Mouse (Mus musculus) midbrain, embryonic 13.5 days (tissue): Measurements from ENCODE around the gene Tmem40. TPM values are rescaled to one million over a fixed set of nuclear protein-coding genes. Genes with fewer than 3 reads are reported as not detected.

Experiments
- ATAC-seq: fragments of 200-750 bp; cut with Nextera tagmentation; 2 replicates; pipeline ENCODE4 v1.8.0; 2017; ENCODE audit warnings: mild to moderate bottlenecking, moderate TSS enrichment, moderate library complexity
- H3K27ac ChIP-seq: fragments of 300-500 bp; sonication (generic); 2 replicates; pipeline ENCODE4 v1.5.1; 2015; ENCODE audit warnings: inconsistent platforms, mild to moderate bottlenecking, moderate library complexity
- H3K27me3 ChIP-seq: fragments of 300-500 bp; sonication (generic); 2 replicates; pipeline ENCODE4 v1.6.1; 2015; ENCODE audit warnings: mild to moderate bottlenecking, inconsistent platforms
- H3K36me3 ChIP-seq: fragments of 300-500 bp; sonication (generic); 2 replicates; pipeline ENCODE4 v1.6.1; 2015; ENCODE audit warnings: mild to moderate bottlenecking, inconsistent platforms
- H3K4me1 ChIP-seq: fragments of 300-500 bp; sonication (generic); replicated peaks from 2 replicates; pipeline ENCODE4 v1.6.1; 2015; ENCODE audit warnings: inconsistent platforms
- H3K4me2 ChIP-seq: fragments of 300-500 bp; sonication (generic); replicated peaks from 2 replicates; pipeline ENCODE4 v1.6.1; 2015; ENCODE audit warnings: moderate library complexity, mild to moderate bottlenecking, inconsistent platforms
- H3K4me3 ChIP-seq: fragments of 300-500 bp; sonication (generic); replicated peaks from 2 replicates; pipeline ENCODE4 v1.5.1; 2015; ENCODE audit warnings: mild to moderate bottlenecking, inconsistent platforms
- H3K9ac ChIP-seq: fragments of 300-500 bp; sonication (generic); replicated peaks from 2 replicates; pipeline ENCODE4 v1.6.1; 2015; ENCODE audit warnings: mild to moderate bottlenecking, inconsistent platforms
- H3K9me3 ChIP-seq: fragments of 300-500 bp; sonication (generic); 2 replicates; pipeline ENCODE4 v1.6.1; 2016; ENCODE audit warnings: mild to moderate bottlenecking, inconsistent platforms
- WGBS: fragments of 180-500 bp; shearing (Covaris S2); methylation state at CpG from one replicate; pipeline ENCODE4 v1.1.7; 2015; 5-methylcytosine and 5-hydroxymethylcytosine counted together
- polyA plus RNA-seq: library from polyadenylated mRNA; unstranded; fragments of >200 nt; fragmentation: Nextera tagmentation; extraction: Ambion mirVana; gene quantifications from 2 replicates; pipeline ENCODE4 v1.2.1, GENCODE M21; 2015

Tmem40 gene
- polyA plus RNA-seq, 1 experiment from 2014 or later = 0.79 TPM

- H3K4me1 ChIP-seq = no peaks in the 10 kb centered on the region
- no peak overlapping the region for H3K9ac ChIP-seq
- no peak overlapping the region for H3K27ac ChIP-seq
- H3K9me3 ChIP-seq = no peaks in the 10 kb centered on the region
- no peaks in the 10 kb centered on the region for H3K36me3 ChIP-seq
- no peaks in the 10 kb centered on the region for H3K27me3 ChIP-seq
- H3K4me2 ChIP-seq = no peak overlapping the region
- no peak overlapping the region for H3K4me3 ChIP-seq
- 54% methylated on average over 7 of the region's 7 CpGs for WGBS
- ATAC-seq = no peak
These were observed 67.1 kb downstream of the Tmem40 start for GRCm38 (mm10) chr6:115695124-115695523.

GRCm38 (mm10) chr6:115694441-115694842 lies 67.8 kb downstream of the Tmem40 start:
- WGBS = 60% methylated on average over 9 of the region's 9 CpGs
- no peak overlapping the region for H3K27ac ChIP-seq
- H3K4me2 ChIP-seq = no peak overlapping the region
- H3K27me3 ChIP-seq = no peaks in the 10 kb centered on the region
- H3K4me3 ChIP-seq = no peak overlapping the region
- no peak overlapping the region for H3K9ac ChIP-seq
- ATAC-seq = no peak
- no peaks in the 10 kb centered on the region for H3K36me3 ChIP-seq
- H3K4me1 ChIP-seq = no peaks in the 10 kb centered on the region
- H3K9me3 ChIP-seq = no peaks in the 10 kb centered on the region

GRCm38 (mm10) chr6:115692963-115693730 lies 69.1 kb downstream of the Tmem40 start:
- Histone ChIP-seq H3K36me3 (no peaks in the 10 kb centered on the region), H3K27me3 (no peaks in the 10 kb centered on the region), H3K4me3 (no peak overlapping the region), H3K27ac (no peak overlapping the region), H3K9me3 (no peaks in the 10 kb centered on the region), H3K4me1 (no peaks in the 10 kb centered on the region), H3K4me2 (no peak overlapping the region), H3K9ac (no peak overlapping the region)
- 72% methylated on average over 5 of the region's 5 CpGs for WGBS
- no peak for ATAC-seq

DNA sequence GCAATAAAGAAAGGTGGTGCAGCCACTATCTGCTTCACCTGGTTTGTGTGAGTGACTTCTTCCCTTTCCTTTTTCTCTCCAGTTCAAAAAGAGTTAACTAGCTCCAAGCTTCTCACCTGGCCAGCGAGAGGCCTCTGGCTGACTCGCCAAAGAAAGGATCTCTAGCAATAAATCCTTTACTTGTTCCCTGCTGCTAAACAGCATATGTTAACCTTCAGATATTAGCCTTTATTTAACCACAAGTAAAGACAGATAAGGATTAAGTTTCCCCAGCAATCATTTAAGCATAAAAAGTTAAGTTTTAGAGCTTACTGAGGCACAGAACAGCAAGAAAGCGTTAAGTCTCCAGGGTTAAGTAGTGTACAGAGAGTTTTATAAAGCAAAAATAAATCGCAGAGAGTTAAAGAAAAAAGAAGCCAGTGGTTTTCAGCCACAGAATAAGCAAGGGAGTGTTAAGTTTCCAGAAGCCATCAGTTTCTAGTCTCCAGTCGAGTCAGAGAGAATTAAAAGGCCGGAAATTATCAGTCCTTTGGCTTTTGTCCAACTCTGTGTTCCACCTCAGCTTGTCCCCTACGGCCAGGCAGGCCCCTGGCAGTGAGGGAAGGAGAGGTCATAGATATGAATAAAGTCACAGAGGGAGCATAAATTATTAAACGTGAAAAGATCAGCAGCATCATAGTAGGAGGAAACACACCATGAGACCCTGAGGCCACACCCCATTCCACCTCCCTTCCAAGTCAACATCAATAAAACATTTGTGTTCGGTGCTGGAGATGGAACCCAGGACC lies 69.9 kb downstream of the Tmem40 start:
- Histone ChIP-seq H3K4me2 (no peak overlapping the region), H3K36me3 (no peaks in the 10 kb centered on the region), H3K9me3 (no peaks in the 10 kb centered on the region), H3K4me3 (no peak overlapping the region), H3K27me3 (no peaks in the 10 kb centered on the region), H3K9ac (no peak overlapping the region), H3K4me1 (no peaks in the 10 kb centered on the region), H3K27ac (no peak overlapping the region)
- WGBS = 65% methylated on average over 9 of the region's 9 CpGs
- no peak for ATAC-seq

DNA sequence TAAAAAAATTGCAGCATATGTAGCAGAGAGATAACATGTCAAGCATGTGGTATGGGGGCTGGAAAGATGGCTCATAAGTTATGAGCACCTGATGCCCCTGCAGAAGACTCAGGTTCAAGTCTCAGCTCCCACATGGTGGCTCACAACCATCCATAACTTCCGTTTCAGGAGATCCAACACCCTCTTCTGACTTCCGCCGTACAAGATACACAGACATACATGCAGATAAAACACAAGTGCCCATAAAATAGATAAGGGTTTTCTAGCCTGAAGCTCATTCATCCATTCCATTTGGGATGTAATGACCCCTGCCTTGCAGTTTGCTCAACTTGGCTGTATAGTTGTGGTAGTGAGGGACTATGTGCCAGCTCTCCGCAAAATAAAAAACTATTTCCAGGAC lies 72.1 kb downstream of the Tmem40 start:
- Histone ChIP-seq H3K4me3 (no peak overlapping the region), H3K4me2 (no peak overlapping the region), H3K9ac (no peak overlapping the region), H3K9me3 (no peaks in the 10 kb centered on the region), H3K36me3 (no peaks in the 10 kb centered on the region), H3K27me3 (no peaks in the 10 kb centered on the region), H3K4me1 (no peaks in the 10 kb centered on the region), H3K27ac (no peak overlapping the region)
- ATAC-seq = no peak
- 96% methylated on average over 4 of the region's 4 CpGs for WGBS

- 90% methylated on average over 4 of the region's 4 CpGs for WGBS
- no peak overlapping the region for H3K27ac ChIP-seq
- no peak overlapping the region for H3K4me2 ChIP-seq
- no peaks in the 10 kb centered on the region for H3K27me3 ChIP-seq
- ATAC-seq = no peak
- no peaks in the 10 kb centered on the region for H3K9me3 ChIP-seq
- no peaks in the 10 kb centered on the region for H3K4me1 ChIP-seq
- H3K4me3 ChIP-seq = no peak overlapping the region
- no peak overlapping the region for H3K9ac ChIP-seq
- no peaks in the 10 kb centered on the region for H3K36me3 ChIP-seq
These were observed 73.6 kb downstream of the Tmem40 start for GRCm38 (mm10) chr6:115688589-115688988.

GRCm38 (mm10) chr6:115687753-115688152 lies 74.5 kb downstream of the Tmem40 start:
- H3K9ac ChIP-seq = no peak overlapping the region
- H3K27ac ChIP-seq = no peak overlapping the region
- no peak overlapping the region for H3K4me2 ChIP-seq
- WGBS = 68% methylated on average over 3 of the region's 3 CpGs
- no peaks in the 10 kb centered on the region for H3K36me3 ChIP-seq
- H3K9me3 ChIP-seq = no peaks in the 10 kb centered on the region
- no peaks in the 10 kb centered on the region for H3K4me1 ChIP-seq
- no peak for ATAC-seq
- no peaks in the 10 kb centered on the region for H3K27me3 ChIP-seq
- no peak overlapping the region for H3K4me3 ChIP-seq

DNA sequence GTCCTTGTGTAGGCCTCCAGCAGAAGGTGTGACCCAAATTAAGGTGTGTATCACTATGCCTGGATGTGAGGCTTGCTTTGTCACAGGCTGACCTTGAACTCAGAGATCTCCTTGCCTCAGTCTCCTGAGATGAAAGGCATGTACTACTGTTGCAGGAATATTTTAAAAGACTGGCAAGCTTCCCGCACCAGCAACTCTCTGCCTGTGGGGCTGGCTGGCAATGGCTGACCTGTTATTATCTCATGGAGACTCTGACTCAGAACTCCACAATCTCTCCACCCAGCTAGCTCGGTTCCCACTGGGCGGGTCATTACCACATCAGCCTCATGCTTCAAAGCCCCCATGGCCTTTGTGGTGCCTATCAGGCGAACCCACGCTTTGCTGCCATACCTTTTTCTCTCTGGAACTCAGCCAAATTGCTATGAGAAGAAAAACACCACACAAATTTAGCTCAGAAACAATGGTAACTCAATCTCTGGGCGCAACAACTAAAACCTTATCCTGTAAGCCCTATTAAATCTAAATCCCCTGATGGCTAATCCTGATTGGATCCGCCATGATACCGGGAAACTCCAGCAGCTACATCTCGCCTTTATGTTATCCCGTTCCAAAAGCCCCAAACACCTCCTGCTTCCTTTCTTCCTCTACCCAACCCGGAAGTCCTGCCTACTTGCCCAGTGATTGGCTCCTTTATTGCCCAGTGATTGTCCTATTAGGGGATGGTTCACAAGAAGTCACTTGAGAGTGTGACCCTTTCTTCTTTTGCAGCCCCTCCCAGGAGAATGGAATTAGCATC lies 77.2 kb downstream of the Tmem40 start:
- Histone ChIP-seq H3K9me3 (no peaks in the 10 kb centered on the region), H3K9ac (no peak overlapping the region), H3K27me3 (no peaks in the 10 kb centered on the region), H3K4me2 (peak overlapping the region; percentile 12; the same call in 1 of the 2 replicates), H3K4me3 (no peak overlapping the region), H3K4me1 (no peaks in the 10 kb centered on the region), H3K36me3 (no peaks in the 10 kb centered on the region), H3K27ac (no peak overlapping the region)
- WGBS = 49% methylated on average over 11 of the region's 11 CpGs
- no peak for ATAC-seq

DNA sequence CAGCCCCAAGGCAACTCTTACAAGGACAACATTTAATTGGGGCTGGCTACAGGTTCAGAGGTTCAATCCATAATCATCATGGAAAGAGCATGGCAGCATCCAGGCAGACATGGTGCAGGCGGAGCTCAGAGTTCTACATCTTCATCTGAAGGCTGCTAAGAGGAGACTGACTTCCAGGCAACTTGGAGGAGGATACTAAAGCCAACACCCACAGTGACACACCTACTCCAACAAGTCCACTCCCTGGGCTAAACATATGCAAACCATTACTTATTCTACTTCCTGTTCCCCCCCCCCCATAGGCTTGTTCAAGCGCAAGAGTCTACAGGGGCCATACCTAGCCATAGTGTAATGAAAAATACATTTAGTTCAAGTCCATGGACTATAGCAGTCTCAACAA lies 77.9 kb downstream of the Tmem40 start:
- H3K4me3 ChIP-seq = no peak overlapping the region
- no peak for ATAC-seq
- no peaks in the 10 kb centered on the region for H3K9me3 ChIP-seq
- H3K27me3 ChIP-seq = no peaks in the 10 kb centered on the region
- H3K4me1 ChIP-seq = no peaks in the 10 kb centered on the region
- no peak overlapping the region for H3K27ac ChIP-seq
- WGBS = 95% methylated on average over 2 of the region's 2 CpGs
- no peak overlapping the region for H3K4me2 ChIP-seq
- no peaks in the 10 kb centered on the region for H3K36me3 ChIP-seq
- H3K9ac ChIP-seq = no peak overlapping the region

DNA sequence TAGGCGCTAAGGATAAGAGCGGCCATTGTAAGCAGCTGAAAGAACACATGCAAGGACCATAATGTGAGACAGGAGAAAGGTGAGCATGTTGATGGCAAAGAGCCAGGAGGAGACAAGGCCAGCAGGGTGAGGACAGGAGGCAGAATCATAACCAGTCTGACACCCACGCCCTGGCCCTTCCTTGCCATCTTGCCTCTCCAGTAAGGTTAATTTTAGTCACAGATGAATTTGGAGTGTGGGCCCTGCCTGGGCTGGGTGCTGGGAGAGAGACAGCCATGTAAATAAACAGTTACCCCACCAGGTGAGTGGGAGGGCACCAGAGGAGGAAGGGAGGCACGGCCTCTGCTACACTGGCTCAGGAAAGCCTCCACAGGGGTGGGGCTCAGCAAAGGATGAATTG lies 81.1 kb downstream of the Tmem40 start:
- Histone ChIP-seq H3K9ac (no peak overlapping the region), H3K4me3 (no peak overlapping the region), H3K4me2 (no peak overlapping the region), H3K36me3 (no peaks in the 10 kb centered on the region), H3K27ac (no peak overlapping the region), H3K27me3 (no peaks in the 10 kb centered on the region), H3K9me3 (no peaks in the 10 kb centered on the region), H3K4me1 (peaks cover 4% of the 10 kb centered on the region; the same call in 1 of the 2 replicates)
- 90% methylated on average over 4 of the region's 4 CpGs for WGBS
- ATAC-seq = no peak
